Mouse (Mus musculus): ENCODE results near the gene Myb.
"Not testable (repeated sequence)": the region's sequence is repeated elsewhere in the genome, so short reads cannot be mapped to it uniquely, and the experiment has no call there.

Gene Myb

GRCm38 (mm10) chr10:21167842-21168241, 7.1 kb upstream of the Myb start:
- DNase-seq: no peak

GRCm38 (mm10) chr10:21167165-21167564, 6.4 kb upstream of the Myb start:
- DNase-seq: no peak

GRCm38 (mm10) chr10:21165411-21165810, 4.6 kb upstream of the Myb start:
- no peak for DNase-seq

DNA sequence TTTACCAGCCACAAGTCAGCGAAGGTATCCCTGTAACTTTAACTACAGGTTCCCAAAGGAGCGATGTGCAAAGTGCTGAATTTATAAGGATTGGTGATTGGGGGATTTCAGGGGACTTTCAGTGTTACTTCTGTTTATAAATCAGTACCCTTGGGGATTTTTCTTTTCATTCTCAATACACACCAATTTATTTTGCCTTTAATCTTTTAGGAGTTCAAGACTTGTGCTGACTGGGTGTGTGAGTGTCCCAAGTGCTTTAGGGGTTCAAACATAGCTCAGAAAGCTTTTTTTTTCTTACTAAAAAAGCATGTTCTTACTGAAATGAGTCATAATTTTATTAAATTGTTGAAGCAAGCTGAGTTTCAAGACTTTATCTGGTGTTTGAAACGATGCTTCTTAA, 1.3 kb upstream of the Myb start:
- no peak for DNase-seq

DNA sequence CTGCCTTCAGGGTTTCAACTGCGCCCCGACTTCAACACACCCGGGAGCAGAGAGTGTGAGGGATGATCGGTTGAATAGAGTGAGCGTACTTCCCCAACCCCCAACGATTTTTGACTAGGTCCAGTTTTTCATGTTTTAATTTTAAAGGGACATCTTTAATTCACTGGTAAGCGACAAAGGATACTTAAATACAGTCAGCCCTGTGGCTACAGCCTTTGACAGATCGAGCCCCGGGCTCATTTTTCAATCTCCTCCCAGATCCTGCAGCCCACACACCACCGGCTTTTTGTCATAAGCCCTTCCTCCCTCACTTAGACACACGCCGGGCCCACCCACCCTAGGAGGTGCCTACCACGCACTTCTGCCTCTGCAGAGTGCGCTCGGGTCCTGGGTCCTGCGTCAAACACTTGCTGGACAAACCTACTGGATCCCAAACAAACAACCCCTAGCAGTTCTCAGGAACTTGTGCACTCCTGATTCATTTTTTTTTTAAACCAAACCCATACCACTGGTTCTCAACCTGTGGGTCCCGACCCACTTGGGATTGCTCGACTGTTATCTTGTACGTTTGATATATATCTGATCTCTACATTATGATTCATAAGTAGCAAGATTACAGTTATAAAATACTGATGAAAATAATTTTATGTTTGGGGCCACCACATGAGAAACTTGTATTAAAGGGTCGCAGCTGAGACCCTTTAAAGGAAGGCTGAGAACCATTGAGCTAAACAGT, 743 bp upstream of the Myb start:
- peak; percentile 15 for DNase-seq

DNA sequence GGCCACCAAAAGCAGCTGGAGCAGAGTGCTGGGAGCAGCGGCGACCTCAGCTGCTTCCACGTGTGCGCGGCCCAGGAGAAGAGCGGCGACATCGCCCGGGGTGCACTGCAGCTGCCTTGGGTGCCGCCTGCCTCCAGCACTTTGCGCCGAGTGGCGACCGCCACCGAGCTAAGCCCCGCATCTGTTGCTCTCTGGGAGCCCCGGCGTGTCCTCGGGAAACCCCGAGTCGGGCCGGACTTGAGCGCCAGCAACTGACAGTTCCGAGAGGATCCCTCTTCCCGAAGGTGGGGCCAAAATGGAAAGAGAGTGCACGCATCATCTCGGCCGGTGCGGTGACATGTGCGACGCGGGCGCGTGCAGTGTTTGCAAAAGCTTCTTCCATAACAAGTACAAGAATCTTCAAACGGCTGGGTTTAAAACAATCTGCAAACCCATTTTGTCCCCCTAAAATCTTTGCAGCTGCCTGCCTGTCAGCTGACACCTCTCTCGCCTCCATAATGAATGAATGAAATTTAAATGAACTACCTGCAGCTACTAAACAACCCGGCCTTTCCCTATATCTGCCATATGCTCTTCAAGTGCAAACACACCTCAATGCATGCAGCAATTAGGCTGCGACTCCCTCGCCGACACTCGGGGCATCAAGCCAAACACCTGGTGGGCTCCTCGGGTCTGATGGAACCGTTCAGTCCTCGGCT, 938 bp downstream of the Myb start:
- peak; percentile 34 for DNase-seq

DNA sequence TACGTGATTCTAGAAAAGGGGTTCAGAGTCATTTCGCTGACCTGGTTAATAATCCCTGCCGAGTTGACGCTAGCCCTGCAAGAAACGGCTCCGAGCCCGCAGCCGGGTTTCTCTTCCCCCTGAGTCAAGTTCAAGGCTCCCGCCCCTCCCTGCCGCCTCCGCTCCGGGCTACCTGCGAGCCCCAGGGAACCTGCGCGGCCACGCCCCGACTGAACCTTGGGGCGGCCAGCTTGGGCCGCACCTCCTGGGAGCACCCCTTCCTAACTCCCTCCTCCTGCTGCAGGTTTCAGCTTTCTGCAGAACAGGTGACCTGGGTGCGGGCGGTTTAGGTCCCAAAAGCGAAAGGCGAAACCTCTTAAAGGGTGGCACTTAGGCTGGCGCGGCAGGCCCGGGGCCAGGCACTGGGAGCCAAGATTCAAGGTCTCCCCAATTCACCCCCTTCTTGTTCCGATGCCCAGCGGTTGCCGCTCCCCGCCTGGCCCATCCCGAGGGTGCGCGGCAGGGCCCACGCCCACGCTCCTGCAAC, 1.8 kb downstream of the Myb start:
- DNase-seq: peak; percentile 66

- DNase-seq: peak; percentile 62
Measured at GRCm38 (mm10) chr10:21158111-21158917, 2.5 kb downstream of the Myb start.

DNA sequence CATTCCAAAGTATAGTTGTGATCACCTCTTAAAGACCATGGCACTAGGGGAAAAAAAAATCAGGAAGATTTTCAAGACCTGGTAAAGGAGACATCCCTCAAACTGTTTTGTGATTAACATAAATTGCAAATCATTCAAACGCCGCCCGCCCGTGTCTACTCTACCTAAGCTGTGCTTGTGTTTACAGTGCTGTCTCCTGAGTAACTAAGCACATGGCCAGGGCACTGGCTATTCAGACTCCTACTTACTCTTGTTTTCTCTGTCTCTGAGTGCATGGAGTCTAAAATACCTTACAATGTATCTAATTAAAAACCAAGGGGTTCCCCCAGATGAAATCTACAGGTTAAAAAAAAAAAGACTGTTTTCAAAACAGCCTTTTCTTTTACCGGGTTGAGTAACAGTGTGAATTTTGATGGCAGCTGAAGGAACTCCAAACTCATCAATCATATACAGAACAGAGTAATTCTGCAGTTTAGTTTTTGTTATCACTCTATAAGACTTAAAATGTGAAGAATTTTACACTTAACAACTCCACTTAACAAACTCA, 3.8 kb downstream of the Myb start:
- DNase-seq: no peak

DNA sequence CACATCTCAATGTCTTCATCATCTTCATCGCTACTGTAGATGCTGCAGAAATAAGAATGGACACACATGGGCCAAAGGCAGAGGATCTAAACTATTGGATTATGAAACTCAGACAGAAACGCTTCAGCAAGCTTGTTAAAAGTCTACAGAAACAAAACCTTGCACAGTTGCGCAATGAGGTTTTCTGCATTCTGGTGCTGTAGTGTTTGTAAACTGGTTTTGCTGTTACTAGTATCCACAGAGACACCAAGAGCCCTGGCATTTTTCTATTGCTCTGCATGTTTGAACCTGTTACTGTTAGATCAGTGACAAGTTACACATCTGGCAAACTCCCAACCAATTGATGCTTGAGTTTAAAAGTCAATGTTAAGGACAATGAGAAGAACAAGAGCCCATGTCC, 4.4 kb downstream of the Myb start:
- DNase-seq: no peak

GRCm38 (mm10) chr10:21154927-21155326, 5.9 kb downstream of the Myb start:
- DNase-seq: no peak

GRCm38 (mm10) chr10:21153433-21153832, 7.4 kb downstream of the Myb start:
- no peak for DNase-seq

GRCm38 (mm10) chr10:21152812-21153211, 8.0 kb downstream of the Myb start:
- no peak for DNase-seq

DNA sequence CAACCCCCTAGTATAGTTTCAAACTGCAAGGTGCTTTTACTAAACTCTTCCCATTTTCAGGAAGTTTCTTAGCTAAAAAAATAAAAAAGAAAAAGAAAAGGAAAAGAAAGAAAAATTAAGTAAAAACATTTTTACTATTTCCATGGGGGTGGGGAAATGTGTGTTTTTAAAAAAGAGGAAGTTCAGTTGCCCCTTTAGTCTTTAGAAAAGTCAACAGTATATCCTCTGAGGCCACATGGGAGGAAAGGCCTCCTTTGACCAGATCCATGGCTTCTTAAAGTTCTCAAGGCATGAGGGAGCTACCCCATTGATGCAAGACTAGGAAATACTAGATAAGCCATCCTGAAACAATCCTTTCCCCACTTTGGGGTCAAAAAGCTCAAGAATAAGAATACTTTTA, 9.5 kb downstream of the Myb start:
- DNase-seq: no peak

- not testable (repeated sequence) for DNase-seq
Measured at GRCm38 (mm10) chr10:21149945-21150344, 10.8 kb downstream of the Myb start.

GRCm38 (mm10) chr10:21146719-21147118, 14.1 kb downstream of the Myb start:
- no peak for DNase-seq

DNA sequence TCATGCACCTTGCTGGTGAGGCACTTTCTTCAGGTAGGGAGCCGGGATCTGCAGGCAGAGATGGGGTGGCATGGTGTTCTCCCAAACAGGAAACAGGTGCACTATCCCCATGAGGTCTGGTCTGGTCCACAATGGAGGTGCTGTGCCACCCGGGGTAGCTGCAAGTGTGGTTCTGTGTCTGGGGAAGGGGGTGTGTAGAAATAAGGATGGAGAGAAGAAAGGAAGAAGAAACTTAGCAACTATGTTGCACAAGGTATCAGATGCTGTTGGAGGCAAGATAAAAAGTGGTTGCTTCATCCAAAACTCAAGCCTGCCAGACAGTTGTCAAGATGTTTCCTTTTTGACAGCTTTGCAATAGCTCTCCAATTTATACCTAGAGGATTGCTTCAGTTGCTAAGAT, 14.5 kb downstream of the Myb start:
- no peak for DNase-seq

- peak; percentile 84 for DNase-seq
Measured at GRCm38 (mm10) chr10:21144627-21145504, 15.9 kb downstream of the Myb start.

GRCm38 (mm10) chr10:21135297-21135696, 25.5 kb downstream of the Myb start:
- no peak for DNase-seq

DNA sequence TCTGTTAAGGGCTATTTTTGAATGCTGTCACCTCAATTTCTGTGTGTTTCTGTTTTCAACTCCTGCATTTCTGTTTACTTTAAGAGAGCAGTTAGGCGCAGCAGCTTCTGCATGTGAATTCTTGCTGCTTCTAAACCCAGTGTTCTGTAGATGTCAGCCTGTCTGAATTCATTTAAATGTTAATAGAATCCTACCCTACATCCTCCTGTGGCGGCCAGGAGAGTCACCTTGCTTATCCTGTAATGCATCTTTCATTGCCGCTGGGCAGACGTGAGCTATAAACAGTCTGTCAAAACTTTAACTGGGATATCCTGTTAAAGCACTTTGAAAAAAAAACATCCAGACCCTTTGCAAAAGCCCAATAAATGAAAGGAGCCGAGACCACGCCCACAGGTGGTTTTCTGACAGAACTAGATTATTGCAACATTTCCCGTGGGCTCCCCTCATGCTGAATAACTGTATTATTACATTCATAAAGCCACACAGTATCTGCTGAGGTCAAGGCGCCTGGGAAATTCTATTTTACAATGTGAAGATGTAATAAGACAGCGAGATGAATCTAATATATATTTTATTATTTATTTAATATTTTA, 29.8 kb downstream of the Myb start:
- no peak for DNase-seq

- DNase-seq: no peak
Measured at GRCm38 (mm10) chr10:21128086-21128611, 32.6 kb downstream of the Myb start.

All from kidney, postnatal 10 days (tissue).